Mouse (Mus musculus) heart, embryonic 13.5 days (tissue): ENCODE data around the gene Atr. TPM values are rescaled to one million over a fixed set of nuclear protein-coding genes. Genes with fewer than 3 reads are reported as not detected.

Experiments
- ATAC-seq: fragments of 200-750 bp; cut with Nextera tagmentation; 2 replicates; pipeline ENCODE4 v1.8.0; 2017; ENCODE audit warnings: moderate TSS enrichment; ENCODE audit not compliant: insufficient number of reproducible peaks, low FRiP score, low TSS enrichment; ENCODE audit errors: extremely low read depth
- H3K27ac ChIP-seq: fragments of 300-500 bp; sonication (generic); replicated peaks from 2 replicates; pipeline ENCODE4 v1.5.1; 2015; ENCODE audit warnings: moderate library complexity, mild to moderate bottlenecking, inconsistent platforms
- H3K27me3 ChIP-seq: fragments of 300-500 bp; sonication (generic); replicated peaks from 2 replicates; pipeline ENCODE4 v1.6.1; 2015; ENCODE audit warnings: mild to moderate bottlenecking, inconsistent platforms
- H3K36me3 ChIP-seq: fragments of 300-500 bp; sonication (generic); 2 replicates; pipeline ENCODE4 v1.6.1; 2015; ENCODE audit warnings: mild to moderate bottlenecking, inconsistent platforms
- H3K4me1 ChIP-seq: fragments of 300-500 bp; sonication (generic); 2 replicates; pipeline ENCODE4 v1.6.1; 2015; ENCODE audit warnings: inconsistent platforms
- H3K4me2 ChIP-seq: fragments of 300-500 bp; sonication (generic); 2 replicates; pipeline ENCODE4 v1.6.1; 2015; ENCODE audit warnings: inconsistent platforms, mild to moderate bottlenecking, moderate library complexity
- H3K4me3 ChIP-seq: fragments of 300-500 bp; sonication (generic); 2 replicates; pipeline ENCODE4 v1.5.1; 2015; ENCODE audit warnings: moderate library complexity, mild to moderate bottlenecking, inconsistent platforms
- H3K9ac ChIP-seq: fragments of 300-500 bp; sonication (generic); 2 replicates; pipeline ENCODE4 v1.6.1; 2015; ENCODE audit warnings: inconsistent platforms, mild to moderate bottlenecking, moderate library complexity
- H3K9me3 ChIP-seq: fragments of 300-500 bp; sonication (generic); 2 replicates; pipeline ENCODE4 v1.6.1; 2016; ENCODE audit warnings: inconsistent platforms
- WGBS: fragments of 180-500 bp; shearing (Covaris S2); methylation state at CpG from one replicate; pipeline ENCODE4 v1.1.7; 2015; ENCODE audit warnings: mixed read lengths; 5-methylcytosine and 5-hydroxymethylcytosine counted together
- polyA plus RNA-seq: library from polyadenylated mRNA; unstranded; fragments of >200 nt; fragmentation: Nextera tagmentation; extraction: Ambion mirVana; gene quantifications from 2 replicates; pipeline ENCODE4 v1.2.1, GENCODE M21; 2015

Atr gene
- polyA plus RNA-seq, 1 experiment from 2014 or later: 9.0 TPM

DNA sequence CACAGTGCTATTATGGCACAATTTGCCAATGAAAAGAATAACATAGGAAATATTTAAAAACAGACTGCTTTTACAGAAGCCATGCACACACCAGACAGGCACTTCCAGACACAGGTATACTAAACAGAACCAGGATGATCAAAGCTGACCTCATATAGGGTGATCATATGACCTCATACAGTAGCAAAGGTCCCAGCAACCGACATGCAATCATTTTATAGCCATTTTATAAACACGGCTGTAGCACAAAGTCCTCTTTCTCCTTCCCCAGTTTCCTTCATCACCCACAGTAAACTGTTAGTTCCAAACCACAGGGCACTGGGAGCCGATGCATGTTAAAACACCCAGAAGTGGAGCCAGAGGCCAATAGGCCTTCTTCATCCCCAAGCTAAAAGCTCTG, 18.0 kb upstream of the Atr start:
- Histone ChIP-seq H3K9ac (no peak overlapping the region), H3K4me1 (0 out of 2 replicates have a peak, but pooled peaks cover 1% of the 10 kb centered on the region), H3K4me3 (no peak overlapping the region), H3K27ac (no peak overlapping the region), H3K36me3 (no peaks in the 10 kb centered on the region), H3K9me3 (peaks cover 3% of the 10 kb centered on the region; the same call in 1 of the 2 replicates), H3K4me2 (no peak overlapping the region), H3K27me3 (peaks cover 16% of the 10 kb centered on the region)
- no peak for ATAC-seq
- 70% methylated on average over 3 of the region's 3 CpGs for WGBS

DNA sequence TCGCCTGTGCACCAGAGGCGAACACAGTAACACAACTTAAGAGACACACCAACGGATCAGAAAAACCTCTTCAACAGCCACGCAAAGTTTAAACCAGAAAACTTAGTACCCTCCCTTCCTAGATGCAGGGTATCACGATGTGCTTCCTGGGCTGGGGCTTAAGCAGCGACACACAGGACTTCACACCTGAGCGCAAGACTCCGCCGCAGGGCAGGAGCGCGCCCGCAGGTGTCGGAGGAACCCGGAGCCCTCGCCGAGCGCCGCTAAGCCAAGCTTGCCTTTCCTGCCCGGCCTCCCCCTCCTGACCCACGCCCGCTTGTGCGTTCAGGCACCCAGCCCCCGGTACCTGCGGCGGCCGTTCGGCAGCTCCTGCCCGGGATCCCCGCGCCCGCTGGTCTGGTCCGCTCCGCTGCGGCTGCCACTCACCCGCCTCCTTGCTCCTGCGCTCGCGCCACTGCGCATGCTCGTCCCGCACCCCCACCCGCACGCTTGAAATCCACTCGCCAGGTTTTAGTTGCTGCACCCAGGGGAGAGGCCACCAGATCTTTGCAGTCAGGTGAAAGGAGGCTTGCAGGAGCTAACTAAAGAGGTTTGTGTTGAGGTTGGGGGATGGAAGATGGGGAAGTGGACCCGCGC, 12.5 kb upstream of the Atr start, which contains the start of gene Pls1:
Gene Pls1, minus strand, starts transcription at position 487 of the 636 bp plus-strand sequence.
- H3K4me1 ChIP-seq: peaks cover 4% of the 10 kb centered on the region; the same call in 1 of the 2 replicates
- under 1% methylated on average over 46 of the region's 46 CpGs for WGBS
- ATAC-seq: no peak
- peaks cover 3% of the 10 kb centered on the region; the same call in 1 of the 2 replicates for H3K9me3 ChIP-seq
- H3K36me3 ChIP-seq: no peaks in the 10 kb centered on the region
- peak within 1 kb of the TSS; percentile 98 for H3K4me2 ChIP-seq
- peak within 1 kb of the TSS; percentile 81 for H3K9ac ChIP-seq
- peak within 1 kb of the TSS; percentile 70 for H3K4me3 ChIP-seq
- no peak within 1 kb of the TSS for H3K27ac ChIP-seq
- peaks cover 39% of the 10 kb centered on the region for H3K27me3 ChIP-seq

DNA sequence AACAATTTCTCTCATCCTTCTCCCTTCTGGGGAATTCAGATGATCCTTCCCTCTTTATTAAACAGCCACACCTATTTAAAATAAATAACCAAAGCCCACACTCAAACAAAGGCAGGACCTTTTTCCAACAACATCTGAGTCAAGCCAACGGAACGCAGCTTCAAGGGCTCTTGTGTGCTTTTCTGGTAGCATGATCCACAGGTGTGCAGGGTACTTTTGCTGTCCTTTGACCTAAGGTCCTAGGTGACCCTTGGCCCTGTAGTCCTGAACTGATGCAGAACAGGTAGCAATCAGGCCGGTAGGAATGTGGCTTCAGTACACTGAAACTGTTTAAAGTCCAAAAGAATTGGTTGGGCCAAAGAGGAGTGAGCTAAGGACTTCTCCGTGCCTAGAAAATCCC, 11.7 kb upstream of the Atr start:
- ATAC-seq: no peak

DNA sequence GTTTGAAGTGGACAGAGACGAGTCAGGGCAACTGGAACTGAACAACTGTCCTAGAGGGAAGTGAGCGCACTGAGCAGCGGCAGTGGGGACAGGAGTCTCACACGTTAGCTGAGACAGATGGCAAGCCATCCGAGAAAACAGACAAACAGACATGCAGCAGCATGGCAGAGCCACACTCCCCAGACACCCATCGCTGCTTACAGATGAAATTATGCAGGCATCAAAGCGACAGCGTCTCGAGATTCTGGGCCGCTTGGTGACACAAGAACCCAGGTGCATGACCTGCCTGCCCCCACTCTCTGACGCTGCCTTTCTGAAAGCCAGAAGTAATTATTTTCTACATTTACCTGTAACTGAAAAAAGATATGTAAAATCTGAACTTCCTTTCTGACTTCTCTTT, 5.7 kb upstream of the Atr start:
- Histone ChIP-seq H3K4me3 (no peak overlapping the region), H3K9me3 (no peaks in the 10 kb centered on the region), H3K27ac (no peak overlapping the region), H3K4me2 (no peak overlapping the region), H3K4me1 (peaks cover under 1% of the 10 kb centered on the region; the same call in 1 of the 2 replicates), H3K9ac (peak overlapping the region; percentile 28; the same call in 1 of the 2 replicates), H3K36me3 (no peaks in the 10 kb centered on the region), H3K27me3 (peaks cover 2% of the 10 kb centered on the region)
- WGBS: 63% methylated on average over 11 of the region's 11 CpGs
- ATAC-seq: no peak

More for the DNA sequence above, 11.7 kb upstream of the Atr start:
- Histone ChIP-seq H3K4me1 (peaks cover 4% of the 10 kb centered on the region; the same call in 1 of the 2 replicates), H3K9ac (no peak overlapping the region), H3K4me2 (peak overlapping the region; percentile 98), H3K27ac (no peak overlapping the region), H3K4me3 (peak overlapping the region; percentile 70; the same call in 1 of the 2 replicates), H3K27me3 (peaks cover 39% of the 10 kb centered on the region), H3K36me3 (no peaks in the 10 kb centered on the region), H3K9me3 (peaks cover 3% of the 10 kb centered on the region; the same call in 1 of the 2 replicates)
- WGBS: 68% methylated on average over 4 of the region's 4 CpGs

DNA sequence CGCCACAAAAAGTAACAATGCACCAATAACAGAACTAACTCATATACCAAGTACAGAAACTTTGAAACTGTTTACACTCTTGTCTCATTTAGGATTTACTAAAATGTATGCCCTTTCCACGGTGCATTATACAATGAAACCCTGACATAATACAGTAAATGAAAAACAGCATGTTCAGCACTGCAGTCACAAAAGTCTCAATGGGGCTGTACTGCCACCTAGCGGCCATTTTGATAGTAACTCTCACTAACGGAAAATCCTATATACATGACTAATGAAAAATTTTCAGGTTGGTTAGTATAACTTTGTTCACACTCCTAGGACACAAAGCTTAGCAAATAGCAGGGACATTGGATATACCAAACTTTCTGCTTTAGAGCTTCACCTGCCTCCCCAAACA, 4.5 kb upstream of the Atr start:
- 27% methylated on average over 4 of the region's 4 CpGs for WGBS
- peaks cover 6% of the 10 kb centered on the region; the same call in 1 of the 2 replicates for H3K4me1 ChIP-seq
- no peaks in the 10 kb centered on the region for H3K27me3 ChIP-seq
- ATAC-seq: no peak
- H3K4me2 ChIP-seq: no peak overlapping the region
- H3K36me3 ChIP-seq: no peaks in the 10 kb centered on the region
- no peak overlapping the region for H3K9ac ChIP-seq
- no peak overlapping the region for H3K27ac ChIP-seq
- H3K9me3 ChIP-seq: no peaks in the 10 kb centered on the region
- H3K4me3 ChIP-seq: no peak overlapping the region

DNA sequence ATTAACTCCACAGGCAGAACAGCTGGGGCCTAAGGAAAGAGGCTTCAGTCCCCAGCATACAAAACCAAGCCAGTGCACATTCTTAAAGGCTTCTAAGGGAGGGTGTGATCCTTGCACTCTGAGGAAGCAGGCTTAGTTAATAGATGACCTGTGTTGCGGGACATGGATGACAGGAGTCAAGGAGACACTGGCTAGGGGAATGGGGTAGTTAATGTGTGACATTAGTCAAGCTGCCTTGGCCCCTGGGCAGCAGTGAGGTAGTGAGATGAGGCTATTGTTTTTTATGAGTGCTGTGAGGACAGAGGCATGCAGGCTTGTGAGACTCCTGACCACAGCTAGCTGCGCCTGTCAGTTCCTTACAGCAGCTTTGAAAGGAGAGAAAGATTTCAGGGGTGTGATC, 2.5 kb upstream of the Atr start:
- no peaks in the 10 kb centered on the region for H3K36me3 ChIP-seq
- no peak overlapping the region for H3K4me3 ChIP-seq
- H3K27me3 ChIP-seq: no peaks in the 10 kb centered on the region
- peaks cover 11% of the 10 kb centered on the region for H3K4me1 ChIP-seq
- WGBS: 68% methylated on average over 2 of the region's 2 CpGs
- no peaks in the 10 kb centered on the region for H3K9me3 ChIP-seq
- no peak overlapping the region for H3K27ac ChIP-seq
- no peak for ATAC-seq
- no peak overlapping the region for H3K4me2 ChIP-seq
- no peak overlapping the region for H3K9ac ChIP-seq

DNA sequence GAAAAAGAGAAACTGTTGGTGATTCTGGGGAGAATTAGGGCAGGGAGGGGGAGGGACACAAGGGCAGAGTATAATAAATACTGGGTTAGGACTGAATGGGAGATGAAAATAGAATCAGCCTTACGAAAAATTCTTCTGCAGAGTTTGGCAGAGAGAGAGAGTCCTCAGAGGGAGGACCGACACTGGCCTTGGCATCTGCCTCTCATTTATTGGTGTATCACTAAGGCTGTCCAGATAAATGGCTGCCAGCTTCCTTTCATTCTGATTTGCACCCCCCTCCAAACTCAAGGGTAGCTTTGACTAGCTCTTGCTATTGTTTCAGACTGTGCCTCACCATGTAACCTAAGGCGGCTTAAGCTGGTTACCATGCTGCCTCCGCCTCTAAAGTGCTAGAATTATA, 1.4 kb upstream of the Atr start:
- H3K4me3 ChIP-seq: no peak overlapping the region
- H3K4me2 ChIP-seq: no peak overlapping the region
- no peaks in the 10 kb centered on the region for H3K27me3 ChIP-seq
- 77% methylated on average over 4 of the region's 4 CpGs for WGBS
- no peak for ATAC-seq
- no peak overlapping the region for H3K27ac ChIP-seq
- no peaks in the 10 kb centered on the region for H3K36me3 ChIP-seq
- H3K9ac ChIP-seq: no peak overlapping the region
- H3K9me3 ChIP-seq: no peaks in the 10 kb centered on the region
- peaks cover 11% of the 10 kb centered on the region for H3K4me1 ChIP-seq

DNA sequence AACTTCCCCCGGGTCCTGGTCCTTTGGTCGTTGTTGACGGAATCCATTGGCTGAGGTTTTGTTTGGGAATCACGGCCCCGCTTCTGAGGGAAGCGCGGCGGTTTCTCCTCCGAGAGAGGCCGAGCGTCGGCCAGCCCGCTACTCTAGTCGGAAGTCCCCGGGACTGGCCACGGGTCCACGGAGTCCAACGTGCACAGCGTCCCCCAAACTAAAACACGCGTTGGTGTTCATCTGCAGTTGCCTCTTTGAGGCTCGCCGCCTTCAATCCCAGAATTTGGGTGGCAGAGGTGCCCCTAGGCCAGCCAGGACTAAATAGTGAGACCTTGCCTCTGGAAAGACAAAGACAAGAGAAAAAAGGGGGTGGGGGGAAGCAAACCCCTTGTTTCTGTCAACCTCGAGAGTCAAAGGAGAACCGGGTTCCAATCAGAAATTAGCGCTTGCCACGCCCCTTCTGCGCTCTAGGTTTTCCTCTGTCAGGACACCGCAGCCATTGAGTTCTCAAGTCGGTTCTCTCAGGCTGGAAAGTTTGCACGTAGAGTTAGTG, 702 bp downstream of the Atr start:
- H3K4me3 ChIP-seq: peak overlapping the region; percentile 95
- peak overlapping the region; percentile 92 for H3K9ac ChIP-seq
- H3K36me3 ChIP-seq: peaks cover 12% of the 10 kb centered on the region
- ATAC-seq: no peak
- H3K4me1 ChIP-seq: peaks cover 11% of the 10 kb centered on the region
- no peaks in the 10 kb centered on the region for H3K9me3 ChIP-seq
- WGBS: under 1% methylated on average over 31 of the region's 31 CpGs
- H3K27me3 ChIP-seq: no peaks in the 10 kb centered on the region
- peak overlapping the region; percentile 80 for H3K27ac ChIP-seq
- H3K4me2 ChIP-seq: peak overlapping the region; percentile 81

DNA sequence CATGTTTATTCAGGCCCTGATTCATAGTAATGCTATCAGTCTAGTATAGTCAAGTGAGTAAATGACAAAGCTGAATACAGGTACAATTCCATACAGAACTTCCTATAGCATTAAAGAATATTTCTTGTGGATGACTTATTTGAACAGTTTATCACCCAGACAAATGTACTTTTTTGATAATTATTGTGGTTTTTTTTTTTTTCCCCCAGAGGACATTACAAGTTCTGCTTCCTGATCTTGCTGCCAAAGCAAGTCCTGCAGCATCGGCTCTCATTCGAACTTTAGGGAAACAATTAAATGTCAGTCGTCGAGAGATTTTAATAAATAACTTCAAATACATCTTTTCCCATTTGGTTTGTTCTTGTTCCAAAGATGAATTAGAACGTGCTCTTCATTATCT, 20.8 kb downstream of the Atr start:
- peaks cover 45% of the 10 kb centered on the region for H3K36me3 ChIP-seq
- no peaks in the 10 kb centered on the region for H3K4me1 ChIP-seq
- 87% methylated on average over 5 of the region's 5 CpGs for WGBS
- H3K27me3 ChIP-seq: no peaks in the 10 kb centered on the region
- H3K9ac ChIP-seq: no peak overlapping the region
- no peaks in the 10 kb centered on the region for H3K9me3 ChIP-seq
- no peak overlapping the region for H3K4me3 ChIP-seq
- no peak for ATAC-seq
- no peak overlapping the region for H3K4me2 ChIP-seq
- H3K27ac ChIP-seq: no peak overlapping the region

DNA sequence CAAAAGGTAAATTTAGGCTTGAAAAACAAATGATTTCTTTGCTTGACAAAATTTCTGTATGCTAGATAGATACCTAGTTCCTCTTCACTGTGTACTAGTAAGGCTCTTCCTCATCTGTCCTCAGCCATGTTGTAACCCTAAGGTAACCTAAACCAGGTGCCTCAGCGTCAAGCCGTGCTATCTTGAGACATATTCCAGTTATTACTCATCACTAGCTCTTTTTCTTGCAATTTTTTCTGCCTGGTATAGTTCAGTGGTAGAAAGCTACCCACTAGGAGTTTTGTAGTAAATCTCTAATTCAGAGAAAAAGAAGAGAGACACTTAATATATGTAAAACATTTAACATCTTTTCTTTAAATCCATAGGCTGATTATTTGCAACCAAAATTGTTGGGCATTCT, 25.4 kb downstream of the Atr start:
- H3K9ac ChIP-seq: no peak overlapping the region
- ATAC-seq: no peak
- peaks cover 50% of the 10 kb centered on the region for H3K36me3 ChIP-seq
- no peaks in the 10 kb centered on the region for H3K9me3 ChIP-seq
- no peak overlapping the region for H3K4me2 ChIP-seq
- no peak overlapping the region for H3K4me3 ChIP-seq
- no peak overlapping the region for H3K27ac ChIP-seq
- whole genome bisulfite sequencing: 82% methylated on average over 2 of the region's 2 CpGs
- H3K27me3 ChIP-seq: no peaks in the 10 kb centered on the region
- H3K4me1 ChIP-seq: no peaks in the 10 kb centered on the region

DNA sequence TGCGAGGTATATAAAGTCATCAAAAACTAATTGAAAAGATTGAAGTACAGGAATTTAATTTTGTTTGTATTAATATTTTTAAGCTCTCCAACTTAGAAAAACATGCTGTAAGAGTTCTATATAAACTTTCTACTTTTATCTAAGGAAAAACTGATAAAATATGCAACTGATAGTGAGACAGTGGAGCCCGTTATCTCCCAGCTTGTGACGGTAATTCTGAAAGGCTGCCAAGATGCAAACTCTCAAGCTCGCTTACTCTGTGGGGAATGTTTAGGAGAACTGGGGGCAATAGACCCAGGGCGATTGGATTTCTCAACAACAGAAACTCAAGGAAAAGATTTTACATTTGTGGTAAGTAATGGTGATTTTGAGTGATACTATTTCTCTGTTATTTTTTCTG, 40.0 kb downstream of the Atr start:
- ATAC-seq: no peak

DNA sequence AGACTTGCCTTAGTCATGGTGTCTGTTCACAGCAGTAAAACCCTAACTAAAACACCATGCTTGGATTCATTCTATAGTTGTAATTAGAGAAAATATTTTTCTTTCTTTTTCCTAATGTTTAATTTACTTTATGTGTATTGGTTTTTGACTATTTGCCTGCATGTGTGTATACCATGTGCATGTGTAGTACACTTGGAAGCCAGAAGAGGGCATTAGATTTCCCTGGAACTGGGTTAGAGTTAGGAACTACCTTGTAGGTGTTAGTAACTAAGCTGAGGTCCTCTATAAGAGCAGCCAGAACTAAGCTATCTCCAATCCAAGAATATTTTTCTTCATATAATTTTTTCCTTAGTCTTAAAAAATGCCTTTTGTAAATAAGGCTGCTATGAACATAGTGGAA, 75.5 kb downstream of the Atr start:
- Histone ChIP-seq H3K27me3 (no peaks in the 10 kb centered on the region), H3K4me3 (no peak overlapping the region), H3K27ac (no peak overlapping the region), H3K9me3 (no peaks in the 10 kb centered on the region), H3K4me1 (no peaks in the 10 kb centered on the region), H3K4me2 (no peak overlapping the region), H3K36me3 (peaks cover 37% of the 10 kb centered on the region), H3K9ac (no peak overlapping the region)
- ATAC-seq: no peak

More for the DNA sequence above, 40.0 kb downstream of the Atr start:
- no peak overlapping the region for H3K9ac ChIP-seq
- 47% methylated on average over 5 of the region's 5 CpGs for WGBS
- no peak overlapping the region for H3K27ac ChIP-seq
- H3K4me1 ChIP-seq: 0 out of 2 replicates have a peak, but pooled peaks cover 2% of the 10 kb centered on the region
- H3K4me2 ChIP-seq: no peak overlapping the region
- H3K9me3 ChIP-seq: 0 out of 2 replicates have a peak, but pooled peaks cover 4% of the 10 kb centered on the region
- no peaks in the 10 kb centered on the region for H3K27me3 ChIP-seq
- no peak overlapping the region for H3K4me3 ChIP-seq
- peaks cover 65% of the 10 kb centered on the region for H3K36me3 ChIP-seq
